Mouse (Mus musculus) layer of hippocampus, adult 9-10 months (tissue): ENCODE measurements at regions not wholly inside any gene's neighbourhood (a gene's known extent, or its start where the extent isn't known, plus 50 kb on each side); places are given as distances from the start of the nearest gene placed in this dataset.
"Not testable (repeated sequence)": the region's sequence is repeated elsewhere in the genome, so short reads cannot be mapped to it uniquely, and the experiment has no call there.

Experiments used
- DNase-seq: peaks from one replicate; pipeline ENCODE4 v3.0.0; 2022; ENCODE audit warnings: low spot score

GRCm38 (mm10) chr7:113705929-113706328, 59.9 kb upstream of the Spon1 start:
- no peak for DNase-seq

GRCm38 (mm10) chr7:113707596-113707995, 58.2 kb upstream of the Spon1 start:
- no peak for DNase-seq

DNA sequence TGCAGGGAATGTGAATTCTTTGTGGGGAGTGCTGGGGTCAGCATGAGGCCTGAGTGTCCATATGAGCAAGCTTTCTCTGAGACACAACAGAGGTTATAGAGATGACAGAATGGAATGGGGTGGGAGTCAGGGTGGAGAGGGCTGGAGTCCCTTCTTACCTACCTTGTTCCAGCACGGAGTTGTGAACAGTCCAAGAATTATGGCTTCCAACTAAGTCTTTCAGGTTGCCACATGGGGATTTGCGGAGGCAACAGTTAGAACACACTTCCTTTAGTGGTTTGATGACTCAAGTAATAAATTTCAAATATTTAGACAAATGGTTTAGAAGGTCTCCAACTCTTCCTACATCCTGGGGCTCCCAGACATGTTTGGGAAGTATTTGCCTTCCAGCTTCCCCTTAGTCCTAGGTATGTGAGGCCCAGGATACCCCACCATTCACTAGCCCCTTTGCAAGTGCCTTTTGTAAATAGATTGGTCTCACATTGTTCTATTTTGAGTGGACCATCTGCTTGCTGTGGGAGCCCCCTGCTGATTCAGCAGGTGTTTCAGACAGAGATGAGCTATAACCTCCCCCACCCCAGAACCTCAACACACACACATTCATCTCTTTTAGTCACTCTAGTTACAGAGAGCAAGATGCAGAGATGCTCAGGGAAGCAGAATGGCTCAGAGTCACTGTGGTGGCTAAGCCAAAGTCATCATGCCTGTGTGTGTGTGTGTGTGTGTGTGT, 55.1 kb upstream of the Spon1 start:
- DNase-seq: no peak

GRCm38 (mm10) chr7:113711356-113711755, 54.4 kb upstream of the Spon1 start:
- not testable (repeated sequence) for DNase-seq
